Comparison of ENCODE assay signal across 13 mouse cellular contexts in the genomic region with DNA sequence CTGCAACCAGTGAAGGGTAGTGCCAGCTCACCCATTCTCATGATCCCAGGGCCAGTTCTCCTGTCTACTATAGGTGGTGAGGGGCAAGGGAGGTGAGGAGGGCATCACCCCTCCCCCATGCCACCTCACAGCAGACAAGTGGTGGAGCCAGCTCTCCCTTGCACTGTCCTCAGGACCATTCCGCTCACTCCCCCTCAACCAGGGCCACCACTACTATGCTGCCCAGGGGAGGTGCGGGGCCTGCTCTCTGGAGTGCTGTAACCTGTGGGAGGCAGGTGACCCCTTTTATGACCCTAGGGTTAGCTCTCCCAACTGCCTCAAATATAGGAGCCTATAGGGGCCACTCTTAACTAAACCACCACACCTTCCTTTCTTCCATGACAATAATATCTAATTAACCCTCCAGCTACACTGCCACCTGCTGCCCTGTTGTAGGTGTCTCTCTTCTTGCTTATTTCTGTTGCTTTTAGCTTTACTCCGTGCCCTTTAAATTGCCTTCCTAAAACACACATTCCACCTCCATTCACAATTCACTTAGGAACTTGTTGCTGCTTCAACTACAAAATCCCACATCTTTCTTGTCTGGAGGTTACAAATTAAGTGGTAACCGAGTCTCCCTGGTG. TPM values are rescaled to one million over a fixed set of nuclear protein-coding genes. Genes with fewer than 3 reads are reported as not detected.
A peak's percentile ranks its signal among the peaks of the same experiment; 100 is the strongest.
DNase-seq lines count a peak whose midpoint lies in the region; ATAC-seq and TF ChIP-seq lines count a peak whose summit lies in the region.
"Had no signal": no experiment of that assay in that cellular context is flagged by ENCODE, and none has a peak within 500 bp of the region (broad histone marks: within the 10 kb centered on the region; RNA-seq: fewer than 3 reads in every experiment).

No protein-coding gene starts in this region.

- no peak overlapping the region for H3K9ac ChIP-seq in forebrain, postnatal 0 days
- no peak overlapping the region for H3K9ac ChIP-seq in forebrain, embryonic 12.5 days
- no peak overlapping the region for H3K9ac ChIP-seq in liver, embryonic 13.5 days
- H3K9ac ChIP-seq: embryonic facial prominence, embryonic 13.5 days had no signal

- no peak overlapping the region for H3K4me3 ChIP-seq in forebrain, postnatal 0 days (ENCODE audit: low read depth, low read length)
- H3K4me3 ChIP-seq in forebrain, embryonic 12.5 days (replicated peaks), result no peak overlapping the region
- H3K4me3 ChIP-seq in liver, embryonic 13.5 days (replicated peaks), result no peak overlapping the region
- H3K4me3 ChIP-seq: embryonic facial prominence, embryonic 13.5 days; limb, embryonic 10.5 days had no signal

- no peaks in the 10 kb centered on the region for H3K4me1 ChIP-seq in forebrain, postnatal 0 days (ENCODE audit: insufficient read depth)
- H3K4me1 ChIP-seq in forebrain, embryonic 12.5 days, result no peaks in the 10 kb centered on the region
- H3K4me1 ChIP-seq in liver, embryonic 13.5 days (replicated peaks), result no peaks in the 10 kb centered on the region

- H3K27me3 ChIP-seq in forebrain, postnatal 0 days (ENCODE audit: insufficient read depth, low read length), result no peaks in the 10 kb centered on the region
- no peaks in the 10 kb centered on the region for H3K27me3 ChIP-seq in forebrain, embryonic 12.5 days
- no peaks in the 10 kb centered on the region for H3K27me3 ChIP-seq in liver, embryonic 13.5 days
- no peaks in the 10 kb centered on the region for H3K27me3 ChIP-seq in splenic B cell, adult 2 months (ENCODE audit: control insufficient read depth, insufficient read depth, low read length, poor library complexity, severe bottlenecking)
- H3K27me3 ChIP-seq: embryonic facial prominence, embryonic 13.5 days had no signal

- 73% methylated on average over 4 of the region's 4 CpGs for WGBS in forebrain, postnatal 0 days
- WGBS in forebrain, embryonic 12.5 days, result 78% methylated on average over 4 of the region's 4 CpGs
- WGBS in liver, embryonic 13.5 days (ENCODE audit: insufficient replicate concordance), result 66% methylated on average over 4 of the region's 4 CpGs

- ATAC-seq in forebrain, postnatal 0 days, result no peak
- no peak for ATAC-seq in forebrain, embryonic 12.5 days (ENCODE audit: low FRiP score)
- peak; percentile 26; the same call in 1 of the 2 replicates for ATAC-seq in liver, embryonic 13.5 days (ENCODE audit: low read depth)
- ATAC-seq in inflammation-experienced regulatory T-cells, adult 6 months, result no peak

- no peak overlapping the region for H3K27ac ChIP-seq in forebrain, postnatal 0 days (ENCODE audit: low read depth, low read length)
- no peak overlapping the region for H3K27ac ChIP-seq in forebrain, embryonic 12.5 days
- no peak overlapping the region for H3K27ac ChIP-seq in liver, embryonic 13.5 days
- H3K27ac ChIP-seq: embryonic facial prominence, embryonic 13.5 days; limb, embryonic 10.5 days had no signal

- H3K36me3 ChIP-seq in forebrain, postnatal 0 days (ENCODE audit: insufficient read depth), result no peaks in the 10 kb centered on the region
- no peaks in the 10 kb centered on the region for H3K36me3 ChIP-seq in forebrain, embryonic 12.5 days (replicated peaks)
- H3K36me3 ChIP-seq in liver, embryonic 13.5 days, result no peaks in the 10 kb centered on the region
- no peaks in the 10 kb centered on the region for H3K36me3 ChIP-seq in splenic B cell, adult 2 months (ENCODE audit: control insufficient read depth, insufficient read depth, low read length, poor library complexity, severe bottlenecking)
- H3K36me3 ChIP-seq: embryonic facial prominence, embryonic 13.5 days; limb, embryonic 10.5 days had no signal

- H3K9me3 ChIP-seq in forebrain, postnatal 0 days (ENCODE audit: low read length), result no peaks in the 10 kb centered on the region
- no peaks in the 10 kb centered on the region for H3K9me3 ChIP-seq in forebrain, embryonic 12.5 days
- no peaks in the 10 kb centered on the region for H3K9me3 ChIP-seq in liver, embryonic 13.5 days (replicated peaks)
- H3K9me3 ChIP-seq: embryonic facial prominence, embryonic 13.5 days; limb, embryonic 10.5 days had no signal

- TF ChIP-seq CTCF in forebrain, postnatal 0 days (IDR thresholded peaks at IDR 0.05; ENCODE audit: low read depth), result peak; percentile 15; the same call in 1 of the 2 replicates

- DNase-seq in forebrain, postnatal 0 days, result no peak
- DNase-seq in liver, embryonic 13.5 days, result no peak
- no peak for DNase-seq in liver
- peak; percentile 9 for DNase-seq in ES-CJ7 (ENCODE audit: low read depth, low spot score)
- peak; percentile 54 for DNase-seq in splenic B cell, adult 2 months (ENCODE audit: low read depth, low spot score)
- DNase-seq in MN1 (ENCODE audit: low spot score), result no peak
- DNase-seq: cerebellum, adult 9-11 months; heart, adult 11 months; lung, postnatal 10 days had no signal

- H3K4me2 ChIP-seq in forebrain, postnatal 0 days (ENCODE audit: low read depth), result no peak overlapping the region
- H3K4me2 ChIP-seq in forebrain, embryonic 12.5 days, result no peak overlapping the region
- H3K4me2 ChIP-seq in liver, embryonic 13.5 days, result no peak overlapping the region
- H3K4me2 ChIP-seq: embryonic facial prominence, embryonic 13.5 days had no signal

RNA-seq across cellular contexts. Expression of a gene that starts 21.7 kb away (rescaled TPM):
- total RNA-seq in forebrain, postnatal 0 days (2014; rRNA removed), result 3.6 and 6.1 TPM in 2 replicates
- polyA plus RNA-seq in forebrain, postnatal 0 days (2015; fragmentation: Nextera tagmentation; extraction: Ambion mirVana), result 3.5 and 5.3 TPM in 2 replicates
- polyA plus RNA-seq in forebrain, embryonic 12.5 days (2016; fragmentation: Nextera tagmentation; extraction: Ambion mirVana), result 0.91 and 1.6 TPM in 2 replicates
- polyA plus RNA-seq in liver, embryonic 13.5 days (2015; fragmentation: Nextera tagmentation; extraction: Ambion mirVana), result 0.17 and 0.53 TPM in 2 replicates
- 10 to 100 TPM in 1 of 3 experiments, 1 to 10 TPM in 2; 2.9 to 10.2 (median 8.9) TPM for polyA plus RNA-seq in inflammation-experienced regulatory T-cells, adult 6 months (2017; shearing (Covaris generic))

Comparison
In these comparisons a context has a peak if more than half of its experiments do, and no peak if none do; other contexts are left out.
1. DNase-seq: peak in ES-CJ7 (single experiment) and splenic B cell, adult 2 months (single experiment); none in forebrain, postnatal 0 days (single experiment), liver, embryonic 13.5 days (single experiment), liver (single experiment) and MN1 (single experiment).